Mouse (Mus musculus): Measurements from ENCODE around the gene Znrd1. TPM values are rescaled to one million over a fixed set of nuclear protein-coding genes. Genes with fewer than 3 reads are reported as not detected.

Znrd1 gene
- polyA plus RNA-seq, 1 experiment from 2014 or later: 97.9 TPM

- WGBS: 81% methylated on average over 2 of the region's 2 CpGs
- Histone ChIP-seq H3K4me2 (no peak overlapping the region), H3K4me1 (no peaks in the 10 kb centered on the region), H3K36me3 (no peaks in the 10 kb centered on the region), H3K9ac (no peak overlapping the region), H3K27me3 (no peaks in the 10 kb centered on the region), H3K27ac (no peak overlapping the region), H3K9me3 (no peaks in the 10 kb centered on the region), H3K4me3 (no peak overlapping the region)
- no peak for ATAC-seq (ENCODE audit: insufficient number of reproducible peaks, low FRiP score, low TSS enrichment, low read depth)
Measured at GRCm38 (mm10) chr17:36912031-36912430, 46.3 kb downstream of the Znrd1 start.

DNA sequence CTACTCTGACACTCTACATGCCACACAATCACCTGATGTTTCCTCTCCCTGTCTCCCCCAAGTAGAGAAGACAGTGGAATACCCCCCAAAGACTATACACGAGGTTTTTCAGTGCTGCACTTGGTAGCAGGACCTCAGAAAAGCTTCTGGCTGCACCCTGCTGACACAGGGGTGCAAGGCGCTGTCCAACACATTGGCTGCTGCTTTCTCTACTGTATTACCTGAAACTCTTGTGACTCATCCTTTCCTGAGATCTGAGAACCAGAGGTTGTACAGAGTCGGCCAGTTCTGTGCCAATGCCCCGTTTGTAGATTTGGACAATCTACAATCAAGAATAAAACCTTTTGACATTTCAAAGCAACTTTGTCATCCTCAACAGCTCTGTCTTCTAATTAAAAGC lies 48.6 kb downstream of the Znrd1 start:
- Histone ChIP-seq H3K9ac (no peak overlapping the region), H3K9me3 (no peaks in the 10 kb centered on the region), H3K36me3 (no peaks in the 10 kb centered on the region), H3K4me3 (no peak overlapping the region), H3K27me3 (no peaks in the 10 kb centered on the region), H3K4me2 (no peak overlapping the region), H3K27ac (no peak overlapping the region), H3K4me1 (no peaks in the 10 kb centered on the region)
- WGBS: 50% methylated on average over 4 of the region's 4 CpGs
- no peak for ATAC-seq (ENCODE audit: insufficient number of reproducible peaks, low FRiP score, low TSS enrichment, low read depth)

DNA sequence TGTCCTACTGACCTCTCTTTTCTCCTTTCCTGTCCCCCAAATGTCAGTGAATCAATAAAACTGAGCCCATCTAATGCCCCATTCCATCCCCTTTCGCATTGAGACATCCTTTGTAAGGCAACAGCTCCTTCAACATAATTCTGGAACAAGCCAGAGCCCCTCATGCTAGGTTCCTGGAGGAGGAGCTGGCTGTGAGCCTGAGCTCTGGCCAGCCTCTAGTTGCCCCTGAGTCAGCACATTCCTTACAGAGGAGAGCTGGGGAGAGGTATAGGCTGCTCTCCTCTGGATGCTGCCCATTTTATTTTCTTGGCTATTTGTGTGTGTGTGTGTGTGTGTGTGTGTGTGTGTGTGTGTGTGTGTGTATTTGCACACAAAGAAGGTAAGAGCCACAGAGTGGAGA lies 50.1 kb downstream of the Znrd1 start:
- WGBS: 54% methylated on average over 1 of the region's 1 CpGs
- no peak for ATAC-seq (ENCODE audit: insufficient number of reproducible peaks, low FRiP score, low TSS enrichment, low read depth)
- Histone ChIP-seq H3K9ac (no peak overlapping the region), H3K9me3 (no peaks in the 10 kb centered on the region), H3K4me1 (no peaks in the 10 kb centered on the region), H3K4me2 (no peak overlapping the region), H3K4me3 (no peak overlapping the region), H3K27me3 (no peaks in the 10 kb centered on the region), H3K27ac (no peak overlapping the region), H3K36me3 (no peaks in the 10 kb centered on the region)

Other genes with a start within 250 kb of the Znrd1 start
- not detected in 2 replicates for gene H2-M10.5, start 185.6 kb downstream of the Znrd1 start, polyA plus RNA-seq (2015; fragmentation: Nextera tagmentation; extraction: Ambion mirVana)
- not detected in 2 replicates for gene H2-M10.6, start 146.4 kb downstream of the Znrd1 start, polyA plus RNA-seq (2015; fragmentation: Nextera tagmentation; extraction: Ambion mirVana)
- gene Trim26, start 121.4 kb downstream of the Znrd1 start, polyA plus RNA-seq (2015; fragmentation: Nextera tagmentation; extraction: Ambion mirVana): 38.7 and 44.3 TPM in 2 replicates
- 0.10 TPM in 1 of 2 replicates, not detected in the other for gene Trim15, start 91.3 kb downstream of the Znrd1 start, polyA plus RNA-seq (2015; fragmentation: Nextera tagmentation; extraction: Ambion mirVana)
- 2.4 and 3.8 TPM in 2 replicates for gene Trim10, start 89.0 kb downstream of the Znrd1 start, polyA plus RNA-seq (2015; fragmentation: Nextera tagmentation; extraction: Ambion mirVana)
- not detected in 2 replicates for gene Trim40, start 68.4 kb downstream of the Znrd1 start, polyA plus RNA-seq (2015; fragmentation: Nextera tagmentation; extraction: Ambion mirVana)
- gene Trim31, start 60.4 kb downstream of the Znrd1 start, polyA plus RNA-seq (2015; fragmentation: Nextera tagmentation; extraction: Ambion mirVana): not detected in 2 replicates
- gene Rnf39, start 15.6 kb downstream of the Znrd1 start, polyA plus RNA-seq (2015; fragmentation: Nextera tagmentation; extraction: Ambion mirVana): 6.8 and 9.1 TPM in 2 replicates
- 106 and 112 TPM in 2 replicates for gene Ppp1r11, start 6.8 kb downstream of the Znrd1 start, polyA plus RNA-seq (2015; fragmentation: Nextera tagmentation; extraction: Ambion mirVana)
- 5.5 and 5.9 TPM in 2 replicates for gene Znrd1as, start within 50 bp of the Znrd1 start, polyA plus RNA-seq (2015; fragmentation: Nextera tagmentation; extraction: Ambion mirVana)
- 0.18 and 0.21 TPM in 2 replicates for gene 2410137M14Rik, start 22.7 kb upstream of the Znrd1 start, polyA plus RNA-seq (2015; fragmentation: Nextera tagmentation; extraction: Ambion mirVana)
- 0.87 and 0.88 TPM in 2 replicates for gene H2-M5, start 31.0 kb upstream of the Znrd1 start, polyA plus RNA-seq (2015; fragmentation: Nextera tagmentation; extraction: Ambion mirVana)
- 64.4 and 72.9 TPM in 2 replicates for gene Zfp57, start 42.6 kb upstream of the Znrd1 start, polyA plus RNA-seq (2015; fragmentation: Nextera tagmentation; extraction: Ambion mirVana)
- gene Mog, start 64.8 kb upstream of the Znrd1 start, polyA plus RNA-seq (2015; fragmentation: Nextera tagmentation; extraction: Ambion mirVana): 0.14 TPM in 1 of 2 replicates, not detected in the other
- 8.1 and 8.7 TPM in 2 replicates for gene Gabbr1, start 87.4 kb upstream of the Znrd1 start, polyA plus RNA-seq (2015; fragmentation: Nextera tagmentation; extraction: Ambion mirVana)
- not detected in 2 replicates for gene Olfr90, start 129.9 kb upstream of the Znrd1 start, polyA plus RNA-seq (2015; fragmentation: Nextera tagmentation; extraction: Ambion mirVana)
- gene Olfr91, start 139.7 kb upstream of the Znrd1 start, polyA plus RNA-seq (2015; fragmentation: Nextera tagmentation; extraction: Ambion mirVana): not detected in 2 replicates
- gene Olfr92, start 161.5 kb upstream of the Znrd1 start, polyA plus RNA-seq (2015; fragmentation: Nextera tagmentation; extraction: Ambion mirVana): not detected in 2 replicates
- gene Olfr93, start 202.9 kb upstream of the Znrd1 start, polyA plus RNA-seq (2015; fragmentation: Nextera tagmentation; extraction: Ambion mirVana): not detected in 2 replicates
- gene Ubd, start 235.3 kb upstream of the Znrd1 start, polyA plus RNA-seq (2015; fragmentation: Nextera tagmentation; extraction: Ambion mirVana): not detected in 2 replicates
- gene Olfr94, start 242.4 kb upstream of the Znrd1 start, polyA plus RNA-seq (2015; fragmentation: Nextera tagmentation; extraction: Ambion mirVana): 0.12 and 0.14 TPM in 2 replicates